41 mouse cellular contexts compared by ENCODE assay signal in genomic region chr5:61808516-61808915, GRCm38 (mm10). TPM values are rescaled to one million over a fixed set of nuclear protein-coding genes. Genes with fewer than 3 reads are reported as not detected.
"Had no signal": no experiment of that assay in that cellular context is flagged by ENCODE, and none has a peak within 500 bp of the region (broad histone marks: within the 10 kb centered on the region; RNA-seq: fewer than 3 reads in every experiment).

G6pd2 (plus strand) TSS chr5:61808816.

- H3K4me3 ChIP-seq: heart, embryonic 10.5 days; heart, embryonic 12.5 days; heart, embryonic 13.5 days; heart, embryonic 15.5 days; hindbrain, embryonic 10.5 days; hindbrain, embryonic 12.5 days; hindbrain, embryonic 13.5 days; hindbrain, embryonic 15.5 days; intestine, embryonic 15.5 days; kidney, embryonic 15.5 days; layer of hippocampus, adult 2 months had no signal

- H3K27ac ChIP-seq: heart, embryonic 10.5 days; heart, embryonic 13.5 days; heart, embryonic 15.5 days; hindbrain, embryonic 10.5 days; hindbrain, embryonic 12.5 days; hindbrain, embryonic 13.5 days; hindbrain, embryonic 14.5 days; hindbrain, embryonic 15.5 days; hindbrain, postnatal 0 days; intestine, embryonic 15.5 days; kidney, embryonic 15.5 days; kidney, postnatal 0 days; layer of hippocampus, adult 2 months had no signal

- H3K36me3 ChIP-seq: heart, embryonic 10.5 days; heart, embryonic 12.5 days; heart, embryonic 13.5 days; heart, embryonic 15.5 days; hindbrain, embryonic 10.5 days; hindbrain, embryonic 12.5 days; hindbrain, embryonic 13.5 days; hindbrain, embryonic 15.5 days; intestine, embryonic 15.5 days; kidney, embryonic 15.5 days had no signal

- H3K27me3 ChIP-seq: heart, embryonic 12.5 days; heart, embryonic 13.5 days; heart, embryonic 15.5 days; hindbrain, embryonic 12.5 days; hindbrain, embryonic 13.5 days; hindbrain, embryonic 15.5 days; intestine, embryonic 15.5 days; kidney, embryonic 15.5 days had no signal

- DNase-seq: heart, postnatal 10 days; heart, postnatal 14 days; heart, postnatal 36 days; heart, postnatal 4 days; kidney, adult 11 months; kidney, adult 18-20 months; kidney, adult 2 months; kidney, adult 8-10 months; kidney, adult 9 months; kidney, postnatal 10 days; kidney, postnatal 14 days; kidney, postnatal 25 days; kidney, postnatal 36 days; kidney, postnatal 4 days; layer of hippocampus, adult 9-11 months; layer of hippocampus, postnatal 36 days had no signal

- H3K4me1 ChIP-seq: heart, embryonic 10.5 days; heart, embryonic 12.5 days; heart, embryonic 13.5 days; heart, embryonic 15.5 days; hindbrain, embryonic 10.5 days; hindbrain, embryonic 12.5 days; hindbrain, embryonic 13.5 days; hindbrain, embryonic 15.5 days; intestine, embryonic 15.5 days; kidney, embryonic 15.5 days had no signal

RNA-seq across cellular contexts. Expression of gene G6pd2, which starts in this region (rescaled TPM):
- polyA plus RNA-seq: heart, embryonic 10.5 days; heart, embryonic 11.5 days; heart, embryonic 12.5 days; heart, embryonic 13.5 days; heart, embryonic 14.5 days; heart, embryonic 15.5 days; heart, embryonic 16.5 days; heart, postnatal 0 days; hindbrain, embryonic 10.5 days; hindbrain, embryonic 11.5 days; hindbrain, embryonic 12.5 days; hindbrain, embryonic 13.5 days; hindbrain, embryonic 14.5 days; hindbrain, embryonic 15.5 days; hindbrain, postnatal 0 days; intestine, embryonic 14.5 days; intestine, embryonic 15.5 days; intestine, embryonic 16.5 days; intestine, postnatal 0 days; kidney, adult 2 months; kidney, embryonic 14.5 days; kidney, embryonic 15.5 days; kidney, embryonic 16.5 days; kidney, postnatal 0 days; large intestine, adult 2 months had no signal
